Mouse (Mus musculus): ENCODE results near the gene Adarb2.

- no peak for TF ChIP-seq TAL1 (IDR thresholded peaks at IDR 0.05; ENCODE audit: low read length)
- TF ChIP-seq GATA1 (IDR thresholded peaks at IDR 0.05; ENCODE audit: low read length): no peak
Measured at GRCm38 (mm10) chr13:8511069-8511817, 308.6 kb downstream of the Adarb2 start.
